Mouse (Mus musculus) cerebellum, postnatal 36 days (tissue): Measurements from ENCODE around the gene Acat1.

Source experiments
- DNase-seq, 2 experiments: peaks; one replicate each; pipeline ENCODE4 v3.0.0; 2021 to 2022; ENCODE audit warnings: mixed read lengths in 2 of 2

The Acat1 gene

GRCm38 (mm10) chr9:53609968-53610781 is at the start of gene Acat1:
TSS of gene Acat1 (minus strand) at chr9:53610382.
- DNase-seq: peak; percentile 95 to 97

- DNase-seq: no peak
These were observed 24.6 kb upstream of the Acat1 start for GRCm38 (mm10) chr9:53634796-53635195.

DNA sequence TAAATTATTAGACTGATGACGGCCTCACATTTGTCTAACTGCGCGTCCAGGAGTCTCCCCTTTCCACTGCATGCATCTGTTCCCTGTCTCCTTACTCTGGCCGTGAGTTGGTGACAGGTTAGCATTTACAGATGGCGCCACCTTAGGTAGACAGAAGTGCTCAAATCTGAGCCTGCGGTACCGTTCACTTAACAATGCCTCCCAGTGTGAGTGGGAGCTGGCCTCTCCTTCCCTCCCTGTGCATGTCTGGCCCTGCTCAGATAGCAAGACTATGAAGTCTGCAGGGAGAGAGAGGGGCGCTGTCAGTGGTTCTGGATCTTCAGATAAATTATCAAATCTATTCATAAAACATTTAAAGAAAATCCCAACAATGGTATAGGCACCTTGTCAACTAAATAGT is 5.1 kb upstream of the Acat1 start:
- no peak for DNase-seq

- no peak for DNase-seq
These were observed 4.1 kb upstream of the Acat1 start for GRCm38 (mm10) chr9:53614286-53614685.

DNA sequence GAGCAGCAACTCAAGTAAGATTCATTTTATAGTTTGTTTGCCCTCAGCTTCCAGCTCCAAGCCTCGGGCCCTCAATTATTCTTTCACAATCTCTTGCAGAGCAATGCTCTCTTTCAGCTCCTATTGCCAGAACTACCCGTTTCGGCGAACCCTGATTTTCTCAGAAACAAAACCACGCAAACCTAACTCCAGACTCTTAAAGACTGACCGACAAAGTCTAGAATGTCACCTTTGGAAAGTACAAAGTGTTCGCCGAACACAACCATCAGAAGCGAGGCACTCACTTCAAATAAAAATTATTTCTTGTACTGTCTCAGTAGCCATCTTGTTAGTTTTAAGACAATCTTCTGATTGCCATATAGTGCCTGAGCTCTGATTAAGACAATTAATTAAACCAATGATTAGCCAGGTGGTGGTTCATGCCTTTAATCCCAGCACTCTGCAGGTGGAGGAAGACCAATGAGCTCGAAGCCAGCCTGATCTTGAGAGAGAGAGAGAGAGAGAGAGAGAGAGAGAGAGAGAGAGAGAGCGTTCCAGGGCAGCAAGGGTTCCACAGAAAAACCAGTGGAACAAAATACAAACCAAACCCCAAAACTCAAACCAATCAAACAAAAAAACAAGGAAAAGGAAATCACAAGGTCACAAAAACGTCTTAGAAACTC is 745 bp downstream of the Acat1 start:
- peak in 1 of 2 experiments; percentile 13 for DNase-seq

DNA sequence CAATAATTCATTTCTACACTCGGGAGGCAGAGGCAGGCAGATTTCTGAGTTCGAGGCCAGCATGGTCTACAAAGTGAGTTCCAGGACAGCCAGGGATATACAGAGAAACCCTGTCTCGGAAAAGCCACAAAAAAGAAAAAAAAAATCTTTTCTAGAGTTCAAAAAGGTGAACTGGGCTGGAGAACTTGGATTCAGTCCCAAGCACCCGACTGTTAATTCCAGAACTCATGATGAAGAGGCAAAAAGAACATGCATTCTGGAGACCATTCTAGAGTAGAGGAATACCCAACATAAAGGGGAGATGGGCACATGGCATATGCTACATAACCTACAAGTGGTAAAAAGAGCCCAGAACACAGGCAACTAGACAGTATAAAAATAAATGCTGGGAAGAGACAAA is 2.4 kb downstream of the Acat1 start:
- DNase-seq: no peak

- no peak for DNase-seq
These were observed 3.0 kb downstream of the Acat1 start for GRCm38 (mm10) chr9:53607192-53607591.

DNA sequence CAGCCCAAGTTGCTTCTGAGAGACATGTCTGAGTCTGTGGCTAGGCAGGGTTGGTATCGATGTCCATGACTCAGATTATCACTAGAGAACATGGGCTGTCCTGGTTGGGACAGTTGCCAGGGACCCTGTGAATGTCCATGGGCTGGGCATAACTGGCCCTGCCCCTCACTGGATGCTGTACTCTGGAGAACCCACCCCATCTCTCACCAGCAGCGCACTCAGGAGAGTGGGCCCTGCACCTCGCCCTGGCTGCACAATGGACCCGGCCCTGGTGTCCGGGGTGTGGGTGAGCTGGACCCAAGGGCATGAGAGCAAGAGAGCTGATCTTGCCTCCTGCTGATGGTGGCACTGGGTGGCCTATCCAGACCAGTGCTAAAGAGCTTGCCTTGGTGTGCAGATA is 5.2 kb downstream of the Acat1 start:
- DNase-seq: no peak

DNA sequence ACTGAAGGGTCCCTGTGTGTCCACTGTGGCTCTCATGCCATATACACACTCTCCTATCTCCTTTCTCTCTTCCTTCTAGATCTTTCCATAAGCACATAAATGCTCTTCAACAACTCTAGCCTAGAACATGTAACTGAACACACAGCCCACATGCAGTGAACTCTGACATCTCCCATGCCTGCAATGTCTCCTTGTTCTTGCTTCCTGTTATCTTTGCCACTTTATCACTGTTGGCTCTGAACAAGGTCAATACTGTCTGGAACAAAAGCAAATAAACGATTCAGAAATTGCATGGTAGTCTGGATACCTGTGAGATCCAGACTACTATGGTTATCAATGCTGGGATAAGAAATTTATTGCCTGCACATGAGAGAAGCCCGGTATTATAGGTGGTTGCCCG is 6.3 kb downstream of the Acat1 start:
- no peak for DNase-seq

DNA sequence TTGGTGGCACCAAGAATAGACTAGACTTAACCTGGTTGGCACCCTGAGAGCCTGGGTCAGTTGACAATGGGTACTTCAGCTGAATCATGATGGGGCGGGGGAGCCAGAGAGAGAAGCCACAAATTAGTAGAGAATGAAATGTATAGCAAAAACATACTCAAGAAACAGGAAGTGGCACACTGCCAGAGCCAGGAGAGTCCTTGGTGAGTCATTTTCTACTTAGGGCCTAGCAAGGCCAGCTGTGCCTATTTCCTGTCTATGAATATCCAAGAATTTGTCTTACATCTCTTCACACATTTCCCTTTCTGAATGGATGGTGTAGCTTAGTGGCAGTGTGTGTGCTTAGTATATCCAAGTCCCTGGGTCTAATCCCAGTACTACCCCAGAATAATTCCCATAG is 6.8 kb downstream of the Acat1 start:
- no peak for DNase-seq

GRCm38 (mm10) chr9:53601541-53601940 is 8.6 kb downstream of the Acat1 start:
- DNase-seq: no peak

- no peak for DNase-seq
These were observed 11.6 kb downstream of the Acat1 start for GRCm38 (mm10) chr9:53598631-53599030.

DNA sequence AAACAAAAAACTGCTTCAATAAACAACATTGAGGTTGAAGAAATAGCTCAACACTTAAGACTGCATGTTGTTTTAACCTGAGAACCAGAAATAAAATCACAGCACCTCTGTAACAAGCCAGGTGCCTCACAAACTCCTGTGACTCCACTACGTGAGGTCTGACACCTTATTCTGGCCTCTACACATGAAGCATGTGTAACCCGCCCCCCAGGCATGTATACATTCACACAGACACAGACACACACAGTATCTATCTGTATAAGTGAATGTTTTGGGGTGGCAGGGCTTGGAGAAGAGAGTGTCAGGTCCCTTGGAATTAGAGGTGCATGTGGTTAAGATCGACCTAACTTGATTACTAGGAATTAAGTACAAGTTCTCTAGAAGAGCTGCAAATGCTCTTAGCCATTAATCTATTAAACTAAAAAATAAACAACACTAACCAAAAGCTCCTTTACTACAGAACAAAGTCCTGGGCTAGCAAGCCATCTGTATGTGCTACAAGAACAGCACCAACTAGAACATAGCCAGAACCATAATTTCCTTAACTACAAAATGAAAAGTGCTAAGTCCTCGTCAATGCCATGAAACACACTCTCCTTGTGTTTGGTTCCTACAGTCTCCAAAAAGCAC is 13.1 kb downstream of the Acat1 start:
- no peak for DNase-seq

- peak; percentile 55 to 59 for DNase-seq
These were observed 15.4 kb downstream of the Acat1 start for GRCm38 (mm10) chr9:53594764-53595163.

GRCm38 (mm10) chr9:53581870-53582269 is 28.3 kb downstream of the Acat1 start:
- DNase-seq: peak; percentile 57 to 58

GRCm38 (mm10) chr9:53575721-53576120 is 34.5 kb downstream of the Acat1 start:
- no peak for DNase-seq

- no peak for DNase-seq
These were observed 37.5 kb downstream of the Acat1 start for GRCm38 (mm10) chr9:53572516-53573307.

DNA sequence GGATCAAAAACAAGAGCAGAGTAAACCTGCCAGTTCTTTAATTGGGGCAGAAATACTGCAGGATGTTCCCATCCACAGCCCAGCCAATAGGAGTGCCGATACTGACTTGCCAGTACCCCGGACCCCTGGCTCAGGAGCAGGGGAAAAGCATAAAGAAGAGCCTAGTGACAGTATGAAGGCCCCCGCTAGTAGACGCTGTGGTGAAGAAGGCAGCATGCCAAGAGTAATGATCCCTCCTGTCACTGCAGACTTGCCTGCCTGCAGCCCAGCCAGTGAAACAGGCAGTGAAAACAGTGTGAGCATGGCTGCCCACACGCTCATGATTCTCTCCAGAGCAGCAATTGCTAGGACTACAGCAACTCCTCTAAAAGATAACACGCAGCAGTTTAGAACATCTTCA is 39.5 kb downstream of the Acat1 start:
- DNase-seq: peak; percentile 19 to 40

GRCm38 (mm10) chr9:53537336-53537965 is 72.7 kb downstream of the Acat1 start:
- no peak for DNase-seq

GRCm38 (mm10) chr9:53536558-53537320 is 73.4 kb downstream of the Acat1 start, which contains the start of the genes Atm and Npat:
TSS of gene Atm (minus strand) at chr9:53536740.
TSS of gene Npat (plus strand) at chr9:53537047.
- DNase-seq: peak; percentile 99 to 100
